Mouse (Mus musculus) erythroblast, embryonic 14.5 days (primary cell): ENCODE data around the gene Plekhg5. TPM values are rescaled to one million over a fixed set of nuclear protein-coding genes. Genes with fewer than 3 reads are reported as not detected.
"Not testable (repeated sequence)": the region's sequence is repeated elsewhere in the genome, so short reads cannot be mapped to it uniquely, and the experiment has no call there.

Experiments
- H3K27me3 ChIP-seq: 2 replicates; pipeline ENCODE4 v1.6.1; 2012; ENCODE audit warnings: inconsistent platforms; ENCODE audit not compliant: control insufficient read depth
- H3K36me3 ChIP-seq: 2 replicates; pipeline ENCODE4 v1.6.1; 2012; ENCODE audit warnings: mild to moderate bottlenecking, inconsistent platforms; ENCODE audit not compliant: control insufficient read depth
- H3K4me1 ChIP-seq: 2 replicates; pipeline ENCODE4 v1.6.1; 2012; ENCODE audit warnings: inconsistent platforms; ENCODE audit not compliant: control insufficient read depth
- H3K4me3 ChIP-seq: replicated peaks from 2 replicates; pipeline ENCODE3; 2012; ENCODE audit warnings: moderate library complexity, mild to moderate bottlenecking, inconsistent platforms
- H3K9me3 ChIP-seq: 2 replicates; pipeline ENCODE4 v1.6.1; 2012; ENCODE audit warnings: low read length, inconsistent platforms, mixed read lengths; ENCODE audit not compliant: control insufficient read depth
- GATA1 ChIP-seq: IDR thresholded peaks from 2 replicates; pipeline ENCODE4 v1.6.1; 2012; ENCODE audit warnings: low read length, inconsistent platforms, mixed read lengths
- TAL1 ChIP-seq: IDR thresholded peaks from 3 replicates; pipeline ENCODE4 v1.6.1; 2012; ENCODE audit warnings: low read length, inconsistent platforms, mixed read lengths
- polyA plus RNA-seq: library from polyadenylated mRNA; stranded (reverse); fragments of >175 nt; gene quantifications from 2 replicates; pipeline ENCODE4 v1.2.3, GENCODE M21; 2012

The Plekhg5 gene
- 9.9 and 10.0 TPM in 2 replicates for polyA plus RNA-seq

DNA sequence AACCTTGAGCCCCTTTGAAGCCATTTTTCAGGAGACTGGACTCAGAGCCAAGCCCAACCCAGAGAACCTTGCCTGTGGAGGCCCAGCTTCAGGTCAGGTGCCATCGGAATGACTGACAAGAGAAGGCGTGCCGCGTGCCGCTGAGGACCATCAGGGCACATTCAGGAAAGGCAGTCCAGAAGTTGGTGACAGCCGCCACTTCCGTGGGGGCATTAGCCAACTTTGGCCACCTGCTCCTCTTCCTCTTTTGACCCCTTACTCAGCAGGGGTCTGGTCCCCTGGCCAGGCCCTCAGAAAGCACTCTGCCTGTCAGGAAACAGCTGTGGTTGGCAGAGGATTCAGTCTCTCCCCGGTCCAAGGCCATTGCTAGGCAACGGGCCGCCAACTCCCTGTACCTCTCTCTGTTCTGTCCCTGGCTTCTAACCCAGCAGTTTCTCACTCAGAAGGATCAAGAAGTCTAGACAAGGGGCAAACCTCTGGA is at the start of gene Plekhg5:
Gene Plekhg5 (plus strand): TSS at position 378 of the 481 bp plus-strand sequence.
- no peak within 1 kb of the TSS for H3K4me3 ChIP-seq

GRCm38 (mm10) chr4:152022506-152022905 is 49.8 kb upstream of the Plekhg5 start:
- H3K27me3 ChIP-seq, result no peaks in the 10 kb centered on the region
- no peak overlapping the region for H3K4me3 ChIP-seq
- H3K36me3 ChIP-seq, result peaks cover 83% of the 10 kb centered on the region
- H3K9me3 ChIP-seq, result no peaks in the 10 kb centered on the region
- TF ChIP-seq TAL1, result no peak
- TF ChIP-seq GATA1, result no peak
- peaks cover 37% of the 10 kb centered on the region for H3K4me1 ChIP-seq

More for the DNA sequence above, at the start of gene Plekhg5:
- peaks cover 4% of the 10 kb centered on the region; the same call in 1 of the 2 replicates for H3K9me3 ChIP-seq
- no peaks in the 10 kb centered on the region for H3K36me3 ChIP-seq
- TF ChIP-seq GATA1 (no peak), TAL1 (no peak)
- H3K27me3 ChIP-seq, result peaks cover 19% of the 10 kb centered on the region
- peaks cover 24% of the 10 kb centered on the region for H3K4me1 ChIP-seq

DNA sequence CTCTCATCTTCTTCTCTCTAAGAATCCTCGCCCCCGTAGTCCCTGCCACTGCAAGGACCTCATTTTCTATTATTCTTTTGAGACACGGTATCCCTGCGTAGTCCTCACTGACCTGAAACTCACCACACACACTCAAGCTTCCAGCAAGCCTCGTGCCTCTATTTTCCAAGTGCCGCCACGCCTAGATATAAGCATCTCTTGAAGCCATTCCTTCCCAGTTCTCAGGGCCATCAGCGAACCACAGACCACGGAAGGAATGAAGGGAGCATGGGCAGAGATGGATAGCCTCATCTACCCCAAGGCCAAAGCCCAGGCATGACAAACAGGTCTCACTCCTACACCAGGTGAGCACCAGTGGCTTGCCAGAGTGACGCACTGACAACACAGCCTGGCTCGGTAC is 47.8 kb upstream of the Plekhg5 start:
- TF ChIP-seq GATA1 (no peak), TAL1 (no peak)
- H3K36me3 ChIP-seq, result peaks cover 64% of the 10 kb centered on the region
- H3K9me3 ChIP-seq, result no peaks in the 10 kb centered on the region
- H3K4me1 ChIP-seq, result peaks cover 50% of the 10 kb centered on the region
- no peak overlapping the region for H3K4me3 ChIP-seq
- H3K27me3 ChIP-seq, result no peaks in the 10 kb centered on the region

DNA sequence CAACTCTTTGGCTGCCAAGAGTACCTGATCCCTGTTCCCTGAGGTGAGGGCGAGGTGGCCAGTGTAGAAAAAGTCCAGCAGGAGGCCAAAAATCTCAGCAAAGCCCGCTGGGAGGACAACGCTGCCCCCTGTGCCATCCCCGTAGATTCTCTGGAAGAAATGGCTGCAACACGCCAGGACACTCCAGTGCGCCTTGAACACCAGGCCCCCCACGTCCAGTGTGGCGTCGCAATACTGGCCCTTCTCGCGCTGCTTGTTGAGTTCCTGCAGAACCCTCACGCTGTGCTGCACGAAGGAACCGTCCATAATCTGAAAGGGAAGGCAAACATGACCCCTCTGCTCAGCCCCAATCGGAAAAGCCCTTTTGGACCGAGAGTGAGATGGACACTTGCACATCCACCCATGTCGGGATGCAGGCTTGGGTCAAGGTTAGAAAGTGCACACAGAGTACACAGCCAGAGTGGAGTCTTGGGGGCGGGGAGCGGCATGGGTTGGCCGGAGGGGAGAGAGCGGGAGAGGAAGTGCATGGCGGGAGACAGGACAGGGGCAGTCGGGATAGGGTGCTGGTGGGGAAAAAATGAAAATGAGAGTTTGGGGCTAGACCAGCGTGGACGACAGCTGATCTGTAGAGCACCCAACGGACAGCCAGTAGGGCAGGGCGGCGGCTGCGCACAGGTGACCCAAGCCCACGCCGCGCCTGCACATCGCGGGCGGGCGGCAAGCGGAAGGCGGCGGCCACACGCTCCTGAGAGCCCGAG is 45.4 kb upstream of the Plekhg5 start:
- TF ChIP-seq TAL1 (no peak), GATA1 (no peak)
- H3K4me1 ChIP-seq, result peaks cover 48% of the 10 kb centered on the region
- H3K4me3 ChIP-seq, result peak overlapping the region; percentile 77
- H3K9me3 ChIP-seq, result no peaks in the 10 kb centered on the region
- peaks cover 40% of the 10 kb centered on the region for H3K36me3 ChIP-seq
- no peaks in the 10 kb centered on the region for H3K27me3 ChIP-seq

DNA sequence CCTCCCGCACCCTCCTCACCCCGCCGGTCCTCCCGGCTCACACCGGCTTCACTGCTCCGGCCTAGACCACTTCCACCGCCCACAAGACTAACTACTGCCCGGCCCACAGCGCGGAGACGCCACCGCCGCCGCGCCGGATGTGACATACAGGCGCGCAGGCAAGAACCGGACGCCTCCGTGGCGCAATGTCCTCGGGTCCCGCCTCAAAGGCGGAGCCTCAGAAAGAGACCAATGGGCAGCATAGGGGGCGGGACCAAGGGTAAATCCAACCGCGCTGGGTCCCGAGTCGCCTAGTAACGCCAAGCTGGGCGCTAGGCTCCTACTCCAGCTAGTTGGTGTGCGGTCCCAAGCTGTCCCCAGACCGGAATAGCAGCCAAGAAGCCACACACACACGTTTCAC is 44.8 kb upstream of the Plekhg5 start, which contains the start of gene Zbtb48:
Gene Zbtb48 (minus strand): TSS at position 148 of the 400 bp plus-strand sequence.
- TF ChIP-seq GATA1 (no peak), TAL1 (no peak)
- Histone ChIP-seq H3K4me3 (peak within 1 kb of the TSS; percentile 77), H3K27me3 (peaks cover 4% of the 10 kb centered on the region; the same call in 1 of the 2 replicates), H3K36me3 (peaks cover 34% of the 10 kb centered on the region), H3K9me3 (no peaks in the 10 kb centered on the region), H3K4me1 (peaks cover 48% of the 10 kb centered on the region)

DNA sequence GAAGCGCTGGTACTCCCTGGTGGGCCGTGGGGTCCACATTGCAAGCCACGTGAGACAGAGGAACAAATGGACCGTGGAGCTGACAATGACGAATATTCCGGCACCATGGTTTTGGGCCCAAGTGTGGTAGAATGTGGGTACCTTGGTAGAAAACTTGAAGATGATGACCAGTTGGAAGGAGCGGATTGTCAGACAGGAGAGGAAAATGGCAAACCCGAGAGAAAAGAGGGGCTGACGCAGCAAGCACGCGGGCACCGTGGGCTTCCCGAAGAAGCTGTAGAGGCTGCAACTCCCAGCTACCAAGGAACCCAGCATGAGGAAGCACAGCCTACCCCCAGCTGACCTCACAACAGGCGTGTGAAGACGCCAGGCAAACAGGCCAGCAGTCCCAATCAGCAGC is 43.8 kb upstream of the Plekhg5 start:
- Histone ChIP-seq H3K36me3 (peaks cover 25% of the 10 kb centered on the region), H3K4me3 (peak overlapping the region; percentile 77), H3K9me3 (no peaks in the 10 kb centered on the region), H3K27me3 (peaks cover 4% of the 10 kb centered on the region; the same call in 1 of the 2 replicates), H3K4me1 (peaks cover 47% of the 10 kb centered on the region)
- no peak for TF ChIP-seq GATA1
- TF ChIP-seq TAL1, result no peak

DNA sequence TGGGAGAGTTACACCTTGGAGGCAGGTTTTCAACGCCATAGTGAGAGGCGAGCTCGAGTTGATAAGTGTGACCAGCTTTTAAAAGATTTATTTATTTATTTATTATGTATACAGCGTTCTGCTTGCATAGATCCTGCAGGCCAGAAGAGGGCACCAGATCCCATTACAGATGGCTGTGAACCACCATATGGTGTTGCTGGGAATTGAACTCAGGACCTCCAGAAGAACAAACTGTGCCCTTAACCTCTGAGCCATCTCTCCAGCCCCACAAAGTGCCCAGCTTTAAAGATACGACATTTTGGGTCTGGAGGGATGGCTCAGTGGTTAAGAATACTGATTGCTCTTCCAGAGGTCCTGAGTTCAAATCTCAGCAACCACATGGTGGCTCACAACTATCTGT is 43.2 kb upstream of the Plekhg5 start:
- H3K4me1 ChIP-seq, result peaks cover 43% of the 10 kb centered on the region
- H3K36me3 ChIP-seq, result peaks cover 19% of the 10 kb centered on the region
- H3K9me3 ChIP-seq, result no peaks in the 10 kb centered on the region
- TF ChIP-seq TAL1, result no peak
- TF ChIP-seq GATA1, result no peak
- H3K4me3 ChIP-seq, result no peak overlapping the region
- peaks cover 4% of the 10 kb centered on the region; the same call in 1 of the 2 replicates for H3K27me3 ChIP-seq

DNA sequence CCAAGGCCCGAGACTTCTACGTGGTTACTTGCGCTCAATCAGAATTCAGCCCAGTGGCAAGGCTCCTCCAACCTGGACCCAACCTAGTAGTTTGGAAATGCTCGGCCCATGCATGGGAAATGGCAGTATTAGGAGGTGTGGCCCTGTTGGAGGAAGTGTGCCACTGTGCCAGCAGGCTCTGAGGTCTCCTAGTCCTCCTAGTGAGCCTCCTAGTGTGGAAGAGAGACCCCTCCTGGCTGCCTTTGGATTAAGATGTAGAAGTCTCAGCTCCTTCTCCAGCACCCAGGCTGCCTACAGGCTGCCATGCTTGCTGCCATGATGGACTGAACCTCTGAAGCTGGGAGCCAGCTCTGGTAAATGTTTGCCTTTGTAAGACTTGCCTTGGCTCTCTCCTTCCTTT is 42.3 kb upstream of the Plekhg5 start:
- Histone ChIP-seq H3K36me3 (peaks cover 10% of the 10 kb centered on the region), H3K4me1 (peaks cover 34% of the 10 kb centered on the region), H3K9me3 (no peaks in the 10 kb centered on the region), H3K4me3 (no peak overlapping the region), H3K27me3 (peaks cover 4% of the 10 kb centered on the region; the same call in 1 of the 2 replicates)
- TF ChIP-seq TAL1, result no peak

- no peaks in the 10 kb centered on the region for H3K36me3 ChIP-seq
- TF ChIP-seq TAL1, result no peak
- no peak for TF ChIP-seq GATA1
- no peaks in the 10 kb centered on the region for H3K9me3 ChIP-seq
- peaks cover 4% of the 10 kb centered on the region; the same call in 1 of the 2 replicates for H3K27me3 ChIP-seq
- no peak overlapping the region for H3K4me3 ChIP-seq
- peaks cover 9% of the 10 kb centered on the region for H3K4me1 ChIP-seq
These were observed 39.4 kb upstream of the Plekhg5 start for GRCm38 (mm10) chr4:152032922-152033321.

DNA sequence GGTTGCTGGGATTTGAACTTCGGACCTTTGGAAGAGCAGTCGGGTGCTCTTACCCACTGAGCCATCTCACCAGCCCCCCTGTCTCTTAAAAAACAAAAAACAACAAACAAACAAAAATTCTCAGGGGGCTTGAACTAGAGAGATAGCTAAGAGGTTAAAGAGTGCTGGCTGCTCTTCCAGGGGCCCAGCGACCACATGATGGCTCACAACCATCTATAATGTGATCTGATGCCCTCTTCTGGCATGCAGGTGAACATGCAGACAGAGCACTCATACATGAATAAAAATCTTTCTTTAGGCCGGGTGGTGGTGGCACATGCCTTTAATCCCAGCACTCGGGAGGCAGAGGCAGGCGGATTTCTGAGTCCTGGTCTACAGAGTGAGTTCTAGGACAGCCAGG is 35.8 kb upstream of the Plekhg5 start:
- H3K27me3 ChIP-seq, H3K9me3 ChIP-seq, H3K36me3 ChIP-seq, H3K4me3 ChIP-seq: not testable (repeated sequence)
- peaks cover 33% of the 10 kb centered on the region for H3K4me1 ChIP-seq
